Mouse (Mus musculus) forebrain, postnatal 0 days (tissue): Measurements from ENCODE around the gene Edem1. TPM values are rescaled to one million over a fixed set of nuclear protein-coding genes. Genes with fewer than 3 reads are reported as not detected.

Source experiments
- ATAC-seq: fragments of 200-750 bp; cut with Nextera tagmentation; 2 replicates; pipeline ENCODE4 v1.8.0; 2017; ENCODE audit warnings: mild to moderate bottlenecking, moderate library complexity
- DNase-seq: peaks from one replicate; pipeline ENCODE4 v3.0.0-alpha.2; 2015
- H3K27ac ChIP-seq: fragments of 300-500 bp; sonication (generic); 2 replicates; pipeline ENCODE4 v1.5.1; 2014; ENCODE audit warnings: low read depth, mild to moderate bottlenecking, antibody characterized with exemption, low read length, moderate library complexity, mixed read lengths
- H3K27me3 ChIP-seq: fragments of 300-500 bp; sonication (generic); 2 replicates; pipeline ENCODE4 v1.6.1; 2014; ENCODE audit warnings: mild to moderate bottlenecking, low read length, mixed read lengths; ENCODE audit not compliant: insufficient read depth
- H3K36me3 ChIP-seq: fragments of 300-500 bp; sonication (generic); 2 replicates; pipeline ENCODE4 v1.6.1; 2014; ENCODE audit warnings: mild to moderate bottlenecking, moderate library complexity; ENCODE audit not compliant: insufficient read depth
- H3K4me1 ChIP-seq: fragments of 300-500 bp; sonication (generic); 2 replicates; pipeline ENCODE4 v1.6.1; 2014; ENCODE audit warnings: antibody characterized with exemption; ENCODE audit not compliant: insufficient read depth
- H3K4me2 ChIP-seq: fragments of 300-500 bp; sonication (generic); 2 replicates; pipeline ENCODE4 v1.6.1; 2014; ENCODE audit warnings: low read depth, mild to moderate bottlenecking, moderate library complexity
- H3K4me3 ChIP-seq: fragments of 300-500 bp; sonication (generic); 2 replicates; pipeline ENCODE4 v1.5.1; 2014; ENCODE audit warnings: low read depth, low read length, mixed read lengths
- H3K9ac ChIP-seq: fragments of 300-500 bp; sonication (generic); 2 replicates; pipeline ENCODE4 v1.6.1; 2014; ENCODE audit warnings: mild to moderate bottlenecking
- H3K9me3 ChIP-seq: fragments of 300-500 bp; sonication (generic); 2 replicates; pipeline ENCODE4 v1.6.1; 2016; ENCODE audit warnings: low read length
- CTCF ChIP-seq: sonication (generic); IDR thresholded peaks from 2 replicates; pipeline ENCODE4 v1.5.1; 2016; ENCODE audit warnings: antibody characterized with exemption, control low read depth, low read depth
- WGBS: fragments of 180-500 bp; shearing (Covaris S2); extraction: QIAGEN DNeasy Blood & Tissue Kit; methylation state at CpG from one replicate; pipeline ENCODE4 v1.1.7; 2014; 5-methylcytosine and 5-hydroxymethylcytosine counted together
- polyA plus RNA-seq: library from polyadenylated mRNA; unstranded; fragments of >200 nt; fragmentation: Nextera tagmentation; extraction: Ambion mirVana; gene quantifications from 2 replicates; pipeline ENCODE4 v1.2.1, GENCODE M21; 2015
- total RNA-seq: library from RNA; depleted of rRNA; stranded (reverse); fragments of >200 nt; gene quantifications from 2 replicates; pipeline ENCODE4 v1.2.3, GENCODE M21; 2014; rRNA removed

Edem1 gene
- total RNA-seq (18.9 and 21.1 TPM in 2 replicates), polyA plus RNA-seq (3.6 and 4.2 TPM in 2 replicates)

DNA sequence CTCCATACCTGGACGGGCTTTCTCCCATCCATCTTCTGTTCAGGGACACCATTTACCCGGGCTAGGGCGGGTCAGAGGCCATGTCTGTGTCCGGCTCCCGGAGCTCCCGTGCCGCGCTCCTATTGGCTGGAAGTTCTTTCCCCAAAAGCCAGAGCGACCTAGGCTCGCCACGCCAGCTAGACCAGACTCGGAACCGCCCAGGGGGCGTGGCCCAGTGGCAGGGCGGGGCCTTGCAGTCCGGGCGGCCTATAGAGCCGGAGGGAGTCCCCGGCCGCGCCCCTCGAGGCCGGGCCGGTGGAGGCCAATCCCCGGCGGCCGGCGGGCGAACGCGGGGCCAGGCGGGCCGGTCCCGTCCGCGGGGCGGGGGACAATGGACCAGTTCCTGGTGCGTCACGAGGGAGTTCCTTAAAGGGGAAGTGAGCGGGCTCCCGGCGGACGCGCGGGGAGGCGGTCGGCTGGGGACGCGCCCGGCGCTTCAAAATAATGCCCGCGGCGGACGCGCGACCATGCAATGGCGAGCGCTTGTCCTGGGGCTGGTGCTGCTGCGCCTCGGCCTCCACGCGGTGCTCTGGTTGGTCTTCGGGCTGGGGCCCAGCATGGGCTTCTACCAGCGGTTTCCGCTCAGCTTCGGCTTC lies at the start of gene Edem1:
Gene Edem1 (plus strand): TSS at position 408 of the 635 bp plus-strand sequence.
- H3K4me3 ChIP-seq, result peak within 1 kb of the TSS; percentile 84
- ATAC-seq, result peak; percentile 96
- peak within 1 kb of the TSS; percentile 85 for H3K4me2 ChIP-seq
- H3K9ac ChIP-seq, result peak within 1 kb of the TSS; percentile 84
- H3K27ac ChIP-seq, result peak within 1 kb of the TSS; percentile 77
- no peaks in the 10 kb centered on the region for H3K27me3 ChIP-seq
- no peaks in the 10 kb centered on the region for H3K9me3 ChIP-seq
- 1% methylated on average over 67 of the region's 67 CpGs for WGBS
- TF ChIP-seq CTCF, result no peak
- H3K4me1 ChIP-seq, result peaks cover 13% of the 10 kb centered on the region
- DNase-seq, result peak; percentile 89
- peaks cover 8% of the 10 kb centered on the region for H3K36me3 ChIP-seq

DNA sequence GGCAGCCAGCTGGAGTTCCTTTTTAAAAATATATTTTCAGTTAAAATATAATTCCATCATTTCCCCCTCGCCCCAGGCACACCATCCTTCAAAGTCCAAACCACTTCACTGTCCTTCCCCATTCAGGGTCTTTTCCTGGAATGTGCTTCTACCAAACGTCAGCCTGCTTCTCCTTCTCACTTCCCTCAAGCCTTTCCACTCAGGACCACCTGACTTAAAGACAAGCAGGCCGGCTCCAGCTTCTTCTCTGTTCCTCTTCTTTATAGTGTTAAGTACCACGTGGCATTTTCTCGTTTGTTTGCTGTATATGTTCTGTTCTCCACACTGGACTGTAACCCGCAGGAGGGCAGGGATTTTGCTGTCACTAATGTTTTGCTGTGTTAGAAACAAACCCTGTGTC lies 46.6 kb upstream of the Edem1 start:
- DNase-seq, result no peak

DNA sequence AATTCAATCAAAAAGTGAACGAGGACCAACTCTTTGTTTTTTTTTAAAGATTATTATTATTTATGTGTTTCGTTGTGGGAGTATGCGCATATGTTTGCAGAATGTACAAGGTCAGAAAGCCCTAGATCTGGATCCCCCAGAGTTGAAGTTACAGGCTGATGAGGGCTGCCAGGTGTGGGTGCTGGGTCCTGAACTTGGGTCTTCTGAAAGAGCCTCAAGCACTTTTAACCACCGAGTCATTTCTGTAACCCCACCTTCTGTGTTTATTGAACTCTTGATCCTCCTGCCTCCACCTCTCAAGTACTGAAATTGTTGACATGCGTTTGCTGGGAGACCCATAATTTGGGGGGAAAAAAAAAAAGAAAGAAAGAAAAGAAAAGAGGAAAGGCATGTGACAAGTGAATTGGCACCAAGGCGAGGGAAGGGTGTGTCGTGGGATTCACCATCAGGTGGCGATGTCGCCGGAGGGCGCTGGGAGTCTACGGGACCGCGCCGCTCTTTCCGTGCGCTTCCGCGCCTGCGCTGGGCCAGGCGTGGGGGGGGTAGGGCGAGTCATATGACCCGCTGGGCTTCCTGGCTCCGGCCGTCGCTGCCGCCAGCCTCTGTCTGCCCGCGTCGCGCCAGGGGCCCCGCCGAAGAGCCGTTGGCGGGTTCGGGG lies 45.8 kb upstream of the Edem1 start, which contains the start of gene Arl8b:
Gene Arl8b (plus strand): TSS at position 574 of the 658 bp plus-strand sequence.
- H3K4me1 ChIP-seq, result peaks cover 11% of the 10 kb centered on the region
- TF ChIP-seq CTCF, result peak; percentile 95
- H3K9ac ChIP-seq, result peak within 1 kb of the TSS; percentile 98
- ATAC-seq (peak; percentile 99), DNase-seq (peak; percentile 98)
- H3K27ac ChIP-seq, result peak within 1 kb of the TSS; percentile 91
- H3K9me3 ChIP-seq, result no peaks in the 10 kb centered on the region
- no peaks in the 10 kb centered on the region for H3K27me3 ChIP-seq
- H3K4me2 ChIP-seq, result peak within 1 kb of the TSS; percentile 63
- peak within 1 kb of the TSS; percentile 100 for H3K4me3 ChIP-seq
- H3K36me3 ChIP-seq, result no peaks in the 10 kb centered on the region
- 12% methylated on average over 36 of the region's 36 CpGs for WGBS

More for the DNA sequence above, 46.6 kb upstream of the Edem1 start:
- no peak for TF ChIP-seq CTCF
- H3K9me3 ChIP-seq, result no peaks in the 10 kb centered on the region
- H3K9ac ChIP-seq, result no peak overlapping the region
- no peak overlapping the region for H3K4me2 ChIP-seq
- WGBS, result 65% methylated on average over 6 of the region's 6 CpGs
- H3K36me3 ChIP-seq, result no peaks in the 10 kb centered on the region
- H3K4me1 ChIP-seq, result peaks cover 11% of the 10 kb centered on the region
- no peak overlapping the region for H3K4me3 ChIP-seq
- no peak overlapping the region for H3K27ac ChIP-seq
- no peak for ATAC-seq
- H3K27me3 ChIP-seq, result no peaks in the 10 kb centered on the region

DNA sequence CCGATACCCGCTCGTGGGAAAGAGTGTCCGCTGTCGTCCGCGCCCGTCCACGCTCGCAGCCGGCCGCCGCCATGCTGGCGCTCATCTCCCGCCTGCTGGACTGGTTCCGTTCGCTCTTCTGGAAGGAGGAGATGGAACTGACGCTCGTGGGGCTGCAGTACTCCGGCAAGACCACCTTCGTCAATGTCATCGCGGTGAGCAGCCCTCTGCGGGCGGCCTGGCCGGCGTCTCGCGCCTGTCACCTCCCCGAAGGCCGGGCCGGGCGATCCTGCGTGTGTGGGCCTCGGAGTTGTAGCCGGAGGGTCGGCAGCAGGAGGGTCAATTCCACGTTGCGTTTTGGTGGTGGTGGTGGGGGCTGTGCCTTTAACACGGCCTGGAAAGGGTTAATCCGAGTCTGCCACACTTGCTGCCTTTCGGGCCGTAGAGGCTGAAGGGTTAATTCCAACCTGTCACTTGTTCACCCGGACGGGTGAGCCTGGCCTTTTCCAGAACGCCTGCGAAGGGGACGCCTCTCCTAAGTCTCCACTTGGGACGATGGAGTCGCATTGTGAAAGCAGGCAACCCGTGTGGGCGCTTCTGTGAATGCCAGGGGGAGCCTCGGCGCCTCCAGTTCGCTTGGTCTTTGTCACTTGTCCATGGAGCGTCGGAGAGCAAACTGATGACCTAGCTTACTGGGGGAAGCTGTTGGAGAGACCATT lies 45.1 kb upstream of the Edem1 start:
- Histone ChIP-seq H3K27ac (peak overlapping the region; percentile 91), H3K27me3 (no peaks in the 10 kb centered on the region), H3K9me3 (no peaks in the 10 kb centered on the region), H3K36me3 (no peaks in the 10 kb centered on the region), H3K4me1 (peaks cover 11% of the 10 kb centered on the region), H3K9ac (peak overlapping the region; percentile 98), H3K4me2 (peak overlapping the region; percentile 63), H3K4me3 (peak overlapping the region; percentile 100)
- WGBS, result 1% methylated on average over 52 of the region's 57 CpGs
- ATAC-seq, result peak; percentile 64
- DNase-seq, result peak; percentile 62
- no peak; the same call in 1 of the 2 replicates for TF ChIP-seq CTCF

DNA sequence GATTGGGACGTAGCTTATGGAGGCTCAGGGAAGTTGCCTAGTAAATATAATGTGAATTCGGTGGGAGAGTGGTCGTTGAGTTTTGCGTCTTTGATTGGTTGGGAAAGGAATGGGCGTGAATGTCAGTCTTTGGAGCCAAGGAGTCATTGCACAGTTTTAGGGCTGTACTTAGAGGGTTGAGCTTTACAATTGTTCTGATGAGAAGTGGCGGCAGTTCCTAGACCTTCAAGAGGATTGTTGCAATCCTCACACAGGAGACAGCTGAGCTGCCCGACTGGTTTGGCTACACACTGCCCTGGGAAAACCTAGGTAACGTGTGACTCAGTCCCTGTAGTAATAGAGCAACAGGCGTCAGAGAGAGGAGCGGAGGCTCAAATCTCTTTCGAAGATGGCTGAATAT lies 44.4 kb upstream of the Edem1 start:
- no peak for DNase-seq
- WGBS, result 29% methylated on average over 11 of the region's 11 CpGs
- no peak for TF ChIP-seq CTCF

DNA sequence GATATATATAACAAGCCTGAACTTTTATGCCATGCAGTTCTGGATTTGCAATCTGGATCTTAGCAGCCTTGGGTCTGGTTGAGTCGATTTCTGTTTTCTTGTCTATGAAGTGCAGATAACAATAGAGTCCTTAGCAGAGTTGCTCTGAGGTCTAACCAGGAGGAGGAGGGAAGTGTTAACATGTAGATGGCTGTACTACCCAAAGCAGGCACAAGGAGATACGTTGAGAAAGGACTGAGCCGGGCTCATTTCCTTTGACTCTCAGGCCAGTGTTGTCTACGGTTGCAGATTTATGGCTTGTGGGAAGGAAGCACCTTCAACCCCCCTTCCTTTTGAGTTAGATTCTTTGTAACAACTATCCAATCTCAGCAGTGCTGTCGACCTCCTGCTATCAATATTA lies 43.6 kb upstream of the Edem1 start:
- H3K9me3 ChIP-seq, result no peaks in the 10 kb centered on the region
- peak overlapping the region; percentile 100; the same call in 1 of the 2 replicates for H3K4me3 ChIP-seq
- peak overlapping the region; percentile 63 for H3K4me2 ChIP-seq
- no peak for TF ChIP-seq CTCF
- DNase-seq (no peak), ATAC-seq (no peak)
- H3K36me3 ChIP-seq, result no peaks in the 10 kb centered on the region
- H3K27me3 ChIP-seq, result no peaks in the 10 kb centered on the region
- no peak overlapping the region for H3K27ac ChIP-seq
- WGBS, result 74% methylated on average over 5 of the region's 5 CpGs
- 0 out of 2 replicates have a peak overlapping the region, but pooled peaks have one; percentile 10 for H3K9ac ChIP-seq
- H3K4me1 ChIP-seq, result peaks cover 11% of the 10 kb centered on the region

More for the DNA sequence above, 44.4 kb upstream of the Edem1 start:
- Histone ChIP-seq H3K36me3 (no peaks in the 10 kb centered on the region), H3K4me2 (peak overlapping the region; percentile 63), H3K4me3 (peak overlapping the region; percentile 100), H3K9ac (peak overlapping the region; percentile 98), H3K27me3 (no peaks in the 10 kb centered on the region), H3K9me3 (no peaks in the 10 kb centered on the region), H3K27ac (no peak overlapping the region), H3K4me1 (peaks cover 11% of the 10 kb centered on the region)
- no peak for ATAC-seq

DNA sequence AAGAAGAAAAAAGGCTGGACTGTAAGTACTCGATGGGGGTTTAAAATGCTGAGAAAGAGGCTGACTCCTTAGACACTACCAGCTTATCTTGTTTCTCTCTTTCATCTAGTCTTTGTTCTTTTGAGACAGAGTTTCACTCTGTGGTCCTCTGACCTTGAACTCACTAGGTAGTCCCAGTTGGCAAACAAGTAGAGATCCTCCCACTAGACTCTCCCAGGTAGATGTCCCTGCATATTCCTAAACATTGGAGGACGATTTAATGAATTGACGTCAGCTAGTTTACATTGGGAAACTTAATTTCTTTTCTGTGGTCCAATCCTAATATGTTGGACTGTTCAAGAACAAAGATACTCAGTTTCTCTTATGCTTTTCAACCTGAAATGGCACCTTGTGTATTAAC lies 42.9 kb upstream of the Edem1 start:
- no peaks in the 10 kb centered on the region for H3K9me3 ChIP-seq
- no peak overlapping the region for H3K4me3 ChIP-seq
- H3K36me3 ChIP-seq, result no peaks in the 10 kb centered on the region
- no peak for DNase-seq
- H3K27ac ChIP-seq, result no peak overlapping the region
- no peak overlapping the region for H3K4me2 ChIP-seq
- WGBS, result 88% methylated on average over 3 of the region's 3 CpGs
- H3K4me1 ChIP-seq, result peaks cover 11% of the 10 kb centered on the region
- ATAC-seq, result no peak
- H3K27me3 ChIP-seq, result no peaks in the 10 kb centered on the region
- H3K9ac ChIP-seq, result no peak overlapping the region
- no peak for TF ChIP-seq CTCF
